Mouse (Mus musculus) gastrocnemius, postnatal 36 days (tissue): ENCODE data around the gene Ifit3b. TPM values are rescaled to one million over a fixed set of nuclear protein-coding genes. Genes with fewer than 3 reads are reported as not detected.

Source experiments
- total RNA-seq, 2 experiments: library from RNA; stranded (reverse); gene quantifications; 2 replicates each; pipeline ENCODE4 v1.2.3; 2021

The Ifit3b gene
- total RNA-seq, 2 experiments from 2014 or later, result 0.59 to 0.89 TPM

Other genes starting within 250 kb of the Ifit3b start
- gene Ch25h, start 132.8 kb upstream of the Ifit3b start, total RNA-seq, result not detected
- gene Lipa, start 80.5 kb upstream of the Ifit3b start, total RNA-seq, result 1 to 10 TPM; 7.0 to 7.3 TPM
- gene Ifit2, start 57.3 kb upstream of the Ifit3b start, total RNA-seq, result 1 to 10 TPM; 1.2 to 1.4 TPM
- gene Ifit3, start 24.4 kb upstream of the Ifit3b start, total RNA-seq, result 1 to 10 TPM; 1.4 to 2.0 TPM
- gene Ifit1bl1, start 6.0 kb upstream of the Ifit3b start, total RNA-seq, result not detected
- gene Ifit1bl2, start 32.8 kb downstream of the Ifit3b start, total RNA-seq, result under 1 TPM in 1 of 2 experiments, not detected in 1; 0.08 TPM
- gene Ifit1, start 32.9 kb downstream of the Ifit3b start, total RNA-seq, result under 1 TPM; 0.56 to 0.57 TPM
- gene Slc16a12, start 139.3 kb downstream of the Ifit3b start, total RNA-seq, result 1 to 10 TPM in 1 of 2 experiments, under 1 TPM in 1; 0.67 to 1.1 TPM